Mouse (Mus musculus) heart, adult 2 months (tissue): ENCODE data around the gene 4931428L18Rik.

Source experiments
- CTCF ChIP-seq: fragments of 200-600 bp; IDR thresholded peaks from 2 replicates; pipeline ENCODE4 v1.8.1; 2022; ENCODE audit warnings: antibody characterized with exemption, mild to moderate bottlenecking, moderate library complexity
- EP300 ChIP-seq: fragments of 200-500 bp; IDR thresholded peaks from 2 replicates; pipeline ENCODE4 v1.6.1; 2011; ENCODE audit warnings: low read depth, low read length, control low read depth; ENCODE audit not compliant: insufficient read depth

DNA sequence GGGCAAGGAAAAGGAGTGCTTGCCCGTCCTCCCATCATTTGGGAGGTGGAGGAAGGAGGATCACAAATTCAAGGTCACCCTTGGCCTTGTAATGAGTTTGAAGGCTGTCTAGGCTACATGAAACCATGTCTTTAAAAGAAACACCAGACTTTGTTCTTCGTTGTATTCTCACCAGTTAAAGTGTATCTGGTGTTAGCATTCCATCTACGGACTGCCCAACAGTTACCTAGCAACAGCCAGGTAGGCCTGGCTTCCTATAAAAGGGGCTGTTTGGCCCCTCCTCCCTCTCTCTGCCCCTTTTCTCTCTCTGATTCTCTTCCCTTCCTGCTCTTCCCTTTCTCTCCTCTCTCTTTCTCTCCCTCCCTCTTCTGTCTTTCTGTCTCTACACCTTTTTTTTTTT, 71.9 kb downstream of the 4931428L18Rik start:
- TF ChIP-seq CTCF (no peak), EP300 (no peak)
